Mouse (Mus musculus) heart, embryonic 11.5 days (tissue): ENCODE data around the gene Lin54. TPM values are rescaled to one million over a fixed set of nuclear protein-coding genes. Genes with fewer than 3 reads are reported as not detected.
"Not testable (repeated sequence)": the region's sequence is repeated elsewhere in the genome, so short reads cannot be mapped to it uniquely, and the experiment has no call there.

Source experiments
- ATAC-seq: fragments of 200-750 bp; cut with Nextera tagmentation; replicated peaks from 2 replicates; pipeline ENCODE4 v1.8.0; 2017; ENCODE audit warnings: moderate library complexity; ENCODE audit not compliant: insufficient number of reproducible peaks, low FRiP score, low TSS enrichment
- H3K27ac ChIP-seq: fragments of 300-500 bp; sonication (generic); 2 replicates; pipeline ENCODE4 v1.5.1; 2014; ENCODE audit warnings: mild to moderate bottlenecking, low read depth, low read length
- H3K27me3 ChIP-seq: fragments of 300-500 bp; sonication (generic); 2 replicates; pipeline ENCODE4 v1.6.1; 2014; ENCODE audit warnings: mild to moderate bottlenecking, low read length, mixed read lengths; ENCODE audit not compliant: control insufficient read depth, insufficient read depth
- H3K36me3 ChIP-seq: fragments of 300-500 bp; sonication (generic); 2 replicates; pipeline ENCODE4 v1.6.1; 2014; ENCODE audit warnings: mild to moderate bottlenecking, low read length, moderate library complexity, mixed read lengths; ENCODE audit not compliant: control insufficient read depth, insufficient read depth
- H3K4me1 ChIP-seq: fragments of 300-500 bp; sonication (generic); 2 replicates; pipeline ENCODE4 v1.6.1; 2014; ENCODE audit warnings: low read length; ENCODE audit not compliant: control insufficient read depth, insufficient read depth
- H3K4me2 ChIP-seq: fragments of 300-500 bp; sonication (generic); 2 replicates; pipeline ENCODE4 v1.6.1; 2014; ENCODE audit warnings: mild to moderate bottlenecking, moderate library complexity
- H3K4me3 ChIP-seq: fragments of 300-500 bp; sonication (generic); 2 replicates; pipeline ENCODE4 v1.5.1; 2014; ENCODE audit warnings: low read depth, low read length
- H3K9ac ChIP-seq: fragments of 300-500 bp; sonication (generic); 2 replicates; pipeline ENCODE4 v1.6.1; 2014; ENCODE audit warnings: mild to moderate bottlenecking, low read depth, low read length, moderate library complexity
- H3K9me3 ChIP-seq: fragments of 300-500 bp; sonication (generic); replicated peaks from 2 replicates; pipeline ENCODE4 v1.6.1; 2016; ENCODE audit warnings: low read length; ENCODE audit not compliant: control insufficient read depth
- WGBS: fragments of 180-500 bp; shearing (Covaris S2); extraction: QIAGEN DNeasy Blood & Tissue Kit; methylation state at CpG from one replicate; pipeline ENCODE4 v1.1.7; 2014; ENCODE audit not compliant: insufficient replicate concordance; 5-methylcytosine and 5-hydroxymethylcytosine counted together
- polyA plus RNA-seq: library from polyadenylated mRNA; unstranded; fragments of >200 nt; fragmentation: Nextera tagmentation; extraction: Ambion mirVana; gene quantifications from 2 replicates; pipeline ENCODE4 v1.2.1, GENCODE M21; 2014

Lin54 gene
- polyA plus RNA-seq, 1 experiment from 2014 or later: 13.0 TPM

DNA sequence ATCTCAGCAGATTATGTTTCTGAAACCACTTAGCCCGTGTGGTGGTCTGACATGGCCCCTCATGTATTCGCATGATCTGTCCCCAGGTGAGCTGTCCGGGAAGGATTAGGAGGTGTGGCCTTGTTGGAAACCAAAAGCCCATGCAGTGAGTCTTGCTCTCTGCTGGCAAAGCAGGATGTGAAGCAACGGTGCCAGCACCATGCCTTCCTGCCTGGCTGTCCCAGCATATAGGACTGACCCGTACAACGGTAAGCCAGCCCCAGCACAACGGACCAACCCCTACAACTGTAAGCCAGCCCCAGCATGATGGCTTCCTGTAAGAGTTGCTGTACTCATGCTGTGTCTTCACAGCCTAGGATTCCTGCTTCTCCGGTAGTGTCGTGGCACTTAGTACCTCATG lies 73.2 kb downstream of the Lin54 start:
- peaks cover 40% of the 10 kb centered on the region for H3K4me1 ChIP-seq
- H3K9me3 ChIP-seq: no peaks in the 10 kb centered on the region
- ATAC-seq: no peak
- H3K4me2 ChIP-seq: peak overlapping the region; percentile 90
- WGBS: 63% methylated on average over 9 of the region's 9 CpGs
- H3K4me3 ChIP-seq: peak overlapping the region; percentile 60
- H3K27ac ChIP-seq: no peak overlapping the region
- H3K36me3 ChIP-seq: peaks cover 28% of the 10 kb centered on the region
- peak overlapping the region; percentile 46; the same call in 1 of the 2 replicates for H3K9ac ChIP-seq
- no peaks in the 10 kb centered on the region for H3K27me3 ChIP-seq

DNA sequence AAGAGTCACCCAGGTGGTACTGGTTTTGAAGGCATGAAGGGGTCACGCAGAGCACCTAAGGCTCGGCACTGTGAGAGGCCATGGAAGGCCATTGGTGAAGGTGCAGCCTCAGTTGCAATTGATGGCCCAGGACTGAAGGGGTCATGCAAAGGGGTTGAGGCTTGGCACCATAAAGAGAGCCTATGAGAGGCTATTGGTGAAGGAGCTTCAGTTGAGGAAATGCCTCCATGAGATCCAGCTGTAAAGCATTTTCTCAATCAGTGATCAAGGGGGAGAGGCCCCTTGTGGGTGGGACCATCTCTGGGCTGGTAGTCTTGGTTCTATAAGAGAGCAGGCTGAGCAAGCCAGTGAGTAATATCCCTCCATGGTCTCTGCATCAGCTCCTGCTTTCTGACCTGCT lies 74.6 kb downstream of the Lin54 start:
- WGBS: 92% methylated on average over 2 of the region's 2 CpGs
- not testable (repeated sequence) for ATAC-seq, H3K4me2 ChIP-seq, H3K9ac ChIP-seq, H3K9me3 ChIP-seq, H3K27ac ChIP-seq, H3K27me3 ChIP-seq, H3K4me3 ChIP-seq
- H3K36me3 ChIP-seq: peaks cover 38% of the 10 kb centered on the region
- peaks cover 40% of the 10 kb centered on the region for H3K4me1 ChIP-seq

DNA sequence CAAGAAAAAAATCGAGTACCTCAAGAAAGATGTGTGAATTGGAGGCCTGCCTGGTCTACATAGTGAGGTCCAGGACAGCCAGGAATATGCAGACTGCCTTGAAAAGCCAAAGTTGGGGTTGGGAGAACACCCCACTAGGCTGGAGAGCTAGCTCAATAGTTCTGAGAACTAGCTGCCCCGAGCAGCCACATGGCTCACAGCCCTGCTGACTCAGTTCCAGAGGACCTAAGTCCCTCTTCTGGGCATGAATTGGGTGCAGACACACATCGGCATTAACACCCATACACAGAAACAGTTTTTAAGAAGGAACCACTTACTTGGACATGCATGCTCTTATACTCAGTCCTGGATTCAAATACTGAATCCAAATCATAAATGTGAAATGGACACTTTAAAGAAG lies 76.2 kb downstream of the Lin54 start:
- Histone ChIP-seq H3K4me1 (peaks cover 35% of the 10 kb centered on the region), H3K36me3 (peaks cover 53% of the 10 kb centered on the region), H3K27me3 (no peaks in the 10 kb centered on the region), H3K9ac (no peak overlapping the region), H3K27ac (no peak overlapping the region), H3K9me3 (no peaks in the 10 kb centered on the region), H3K4me2 (peak overlapping the region; percentile 20), H3K4me3 (no peak overlapping the region)
- WGBS: 77% methylated on average over 3 of the region's 3 CpGs
- no peak for ATAC-seq

DNA sequence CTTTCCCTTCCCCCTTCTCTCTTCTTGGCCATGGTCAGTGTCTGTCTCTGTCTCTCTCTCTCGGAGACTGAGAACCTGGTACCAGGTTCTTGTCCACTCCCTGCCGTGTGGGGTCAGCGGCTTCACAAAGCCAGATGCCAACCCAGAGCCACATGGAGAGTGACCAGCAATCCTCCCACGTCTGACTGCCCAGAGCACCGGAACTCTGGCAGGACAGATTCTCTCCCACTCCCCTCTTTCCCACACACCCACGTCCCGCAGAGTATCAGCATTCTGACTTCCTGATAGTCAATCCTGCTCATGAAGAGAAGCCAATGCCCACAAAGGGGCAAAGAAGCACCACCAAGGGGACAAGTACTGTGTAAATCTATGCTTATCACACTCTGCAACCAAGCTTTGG lies 76.8 kb downstream of the Lin54 start:
- Histone ChIP-seq H3K9ac (no peak overlapping the region), H3K27ac (0 out of 2 replicates have a peak overlapping the region, but pooled peaks have one; percentile 22), H3K9me3 (no peaks in the 10 kb centered on the region), H3K4me1 (peaks cover 35% of the 10 kb centered on the region), H3K4me3 (no peak overlapping the region), H3K27me3 (no peaks in the 10 kb centered on the region), H3K36me3 (peaks cover 55% of the 10 kb centered on the region), H3K4me2 (peak overlapping the region; percentile 20; the same call in 1 of the 2 replicates)
- whole genome bisulfite sequencing: 71% methylated on average over 7 of the region's 7 CpGs
- ATAC-seq: no peak

DNA sequence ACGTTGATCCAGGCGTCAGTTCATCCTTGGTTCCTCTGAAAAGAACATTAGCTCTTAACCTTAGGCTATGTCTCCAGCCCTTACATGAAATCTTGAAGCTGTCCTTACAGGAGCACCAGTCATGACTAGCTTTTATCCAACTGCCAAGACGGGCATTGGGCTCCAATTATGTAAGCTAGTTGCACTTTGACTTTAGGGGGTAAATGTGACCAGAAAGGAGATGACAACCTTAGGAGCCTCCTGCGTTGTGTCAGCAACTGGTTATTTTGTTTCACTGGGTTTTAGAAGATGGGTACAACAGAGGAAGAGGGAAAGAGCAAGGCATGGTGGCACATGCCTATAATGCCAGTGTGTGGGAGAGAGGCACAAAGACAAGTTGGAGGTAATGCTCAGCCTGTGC lies 81.6 kb downstream of the Lin54 start:
- H3K27ac ChIP-seq: no peak overlapping the region
- peaks cover 17% of the 10 kb centered on the region for H3K4me1 ChIP-seq
- H3K9me3 ChIP-seq: no peaks in the 10 kb centered on the region
- H3K4me3 ChIP-seq: no peak overlapping the region
- no peak for ATAC-seq
- H3K27me3 ChIP-seq: no peaks in the 10 kb centered on the region
- H3K36me3 ChIP-seq: peaks cover 33% of the 10 kb centered on the region
- no peak overlapping the region for H3K9ac ChIP-seq
- H3K4me2 ChIP-seq: no peak overlapping the region
- 77% methylated on average over 4 of the region's 4 CpGs for WGBS

DNA sequence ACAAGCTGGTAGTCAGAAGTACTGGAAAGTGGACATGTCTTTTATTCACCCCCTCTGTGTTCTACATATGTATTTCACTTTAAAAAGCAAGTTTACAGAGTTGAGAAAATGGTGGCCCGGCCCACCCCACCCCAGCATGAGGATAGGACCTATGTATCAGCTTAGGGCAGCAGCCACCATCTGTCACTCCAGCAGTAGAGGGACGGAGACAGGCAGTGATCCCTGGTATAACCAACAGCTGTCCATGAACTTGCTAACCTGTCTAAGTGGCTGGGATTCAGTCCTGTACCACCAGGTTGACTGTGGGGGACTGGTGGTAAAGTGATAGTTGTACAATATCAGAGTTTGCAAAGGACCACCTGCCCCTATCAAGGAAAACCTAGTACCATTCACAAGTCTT lies 82.4 kb downstream of the Lin54 start:
- Histone ChIP-seq H3K27ac (no peak overlapping the region), H3K4me3 (no peak overlapping the region), H3K9ac (no peak overlapping the region), H3K27me3 (no peaks in the 10 kb centered on the region), H3K4me2 (no peak overlapping the region), H3K36me3 (peaks cover 32% of the 10 kb centered on the region), H3K4me1 (peaks cover 14% of the 10 kb centered on the region; the same call in 1 of the 2 replicates), H3K9me3 (no peaks in the 10 kb centered on the region)
- WGBS: 83% methylated on average over 2 of the region's 2 CpGs
- ATAC-seq: no peak

DNA sequence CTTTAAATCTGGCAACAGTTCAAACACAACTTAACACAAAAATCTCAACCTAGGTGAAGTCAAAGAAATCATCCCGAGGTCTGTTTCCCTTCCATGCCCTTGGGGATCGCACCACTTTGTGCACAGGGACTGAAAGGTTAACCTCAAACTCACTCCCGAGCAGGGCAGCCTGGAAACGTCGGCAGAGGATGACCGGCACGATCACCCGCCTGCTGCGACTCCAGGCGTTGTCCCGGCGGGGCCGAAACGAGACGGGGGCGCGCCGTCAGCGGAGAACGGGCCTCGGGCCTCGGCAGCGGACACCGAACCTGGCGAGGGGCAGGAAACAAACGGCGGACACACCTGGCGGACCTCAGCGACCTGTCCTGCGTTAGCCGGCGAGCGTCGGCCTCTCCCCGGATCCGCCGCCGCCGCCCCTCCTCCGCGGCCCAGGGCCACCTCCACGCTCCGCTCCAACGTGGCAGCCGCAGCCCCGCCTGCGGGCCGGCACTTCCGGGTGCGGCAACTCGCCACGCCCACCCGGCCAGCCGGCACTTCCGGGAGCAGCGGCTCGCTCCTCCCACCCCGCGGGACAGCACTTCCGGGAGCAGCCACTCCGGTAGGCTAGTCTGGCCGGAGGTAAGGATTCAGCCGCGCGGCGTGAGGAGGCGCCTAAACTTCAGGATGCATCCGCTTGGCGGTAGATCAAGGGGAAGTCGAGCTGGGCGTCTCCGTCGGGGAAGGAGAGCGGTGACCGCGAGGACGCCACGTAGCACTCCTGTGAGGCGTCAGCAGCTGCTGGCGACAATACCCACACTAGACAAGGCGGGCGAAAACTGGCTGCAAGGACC lies 84.5 kb downstream of the Lin54 start, which contains the start of gene Sec31a:
Gene Sec31a (minus strand): TSS at position 474 of the 830 bp plus-strand sequence.
- Histone ChIP-seq H3K4me1 (peaks cover 20% of the 10 kb centered on the region), H3K9me3 (no peaks in the 10 kb centered on the region), H3K4me3 (peak within 1 kb of the TSS; percentile 89), H3K4me2 (peak within 1 kb of the TSS; percentile 78), H3K36me3 (peaks cover 19% of the 10 kb centered on the region), H3K9ac (peak within 1 kb of the TSS; percentile 91), H3K27me3 (no peaks in the 10 kb centered on the region), H3K27ac (peak within 1 kb of the TSS; percentile 94)
- peak; percentile 96 for ATAC-seq
- WGBS: under 1% methylated on average over 78 of the region's 82 CpGs

DNA sequence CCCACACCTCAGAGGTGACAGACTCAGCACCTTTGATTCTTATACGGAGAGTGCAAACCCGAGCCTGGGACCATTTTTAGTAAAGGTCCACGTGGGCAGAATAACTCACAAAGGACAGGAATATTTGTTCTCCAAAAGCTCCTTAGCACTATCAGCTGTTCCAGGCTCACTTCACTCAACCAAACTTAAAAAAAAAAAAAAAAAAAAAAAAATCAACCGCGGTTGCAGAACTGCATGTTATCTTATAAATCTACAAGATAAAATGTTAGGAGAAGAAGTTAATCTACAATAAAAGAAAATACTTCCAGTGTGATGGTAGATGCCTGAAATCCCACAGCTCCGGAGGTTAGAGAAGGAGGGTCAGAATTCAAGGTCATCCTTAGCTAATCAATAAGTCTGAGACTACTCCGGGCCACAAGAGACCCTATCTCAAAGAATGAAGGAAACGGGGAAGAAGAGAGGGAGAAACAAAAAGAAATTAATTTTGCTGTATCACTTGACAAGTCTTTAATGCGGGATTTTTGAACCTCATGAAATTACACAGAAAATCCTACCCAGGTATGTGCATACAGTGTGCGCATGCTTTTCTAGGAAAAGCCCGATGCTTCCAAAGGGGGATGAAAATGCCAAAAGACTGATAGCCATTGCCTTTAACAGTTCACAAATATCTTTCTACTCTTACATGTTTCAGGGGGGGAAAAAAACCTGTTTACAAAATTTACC lies 85.8 kb downstream of the Lin54 start:
- Histone ChIP-seq H3K27me3 (no peaks in the 10 kb centered on the region), H3K4me2 (peak overlapping the region; percentile 78), H3K36me3 (peaks cover 6% of the 10 kb centered on the region), H3K4me3 (peak overlapping the region; percentile 89), H3K9ac (peak overlapping the region; percentile 67), H3K27ac (peak overlapping the region; percentile 22; the same call in 1 of the 2 replicates), H3K9me3 (no peaks in the 10 kb centered on the region), H3K4me1 (peaks cover 20% of the 10 kb centered on the region)
- 36% methylated on average over 11 of the region's 11 CpGs for WGBS
- no peak for ATAC-seq
